Mouse (Mus musculus) frontal cortex, postnatal 36 days (tissue): ENCODE results near the gene Gm20388.
"Not testable (repeated sequence)": the region's sequence is repeated elsewhere in the genome, so short reads cannot be mapped to it uniquely, and the experiment has no call there.

Experiments
- DNase-seq, 2 experiments: peaks; one replicate each; pipeline ENCODE4 v3.0.0; 2022; ENCODE audit warnings: low spot score in 2 of 2

The Gm20388 gene

DNA sequence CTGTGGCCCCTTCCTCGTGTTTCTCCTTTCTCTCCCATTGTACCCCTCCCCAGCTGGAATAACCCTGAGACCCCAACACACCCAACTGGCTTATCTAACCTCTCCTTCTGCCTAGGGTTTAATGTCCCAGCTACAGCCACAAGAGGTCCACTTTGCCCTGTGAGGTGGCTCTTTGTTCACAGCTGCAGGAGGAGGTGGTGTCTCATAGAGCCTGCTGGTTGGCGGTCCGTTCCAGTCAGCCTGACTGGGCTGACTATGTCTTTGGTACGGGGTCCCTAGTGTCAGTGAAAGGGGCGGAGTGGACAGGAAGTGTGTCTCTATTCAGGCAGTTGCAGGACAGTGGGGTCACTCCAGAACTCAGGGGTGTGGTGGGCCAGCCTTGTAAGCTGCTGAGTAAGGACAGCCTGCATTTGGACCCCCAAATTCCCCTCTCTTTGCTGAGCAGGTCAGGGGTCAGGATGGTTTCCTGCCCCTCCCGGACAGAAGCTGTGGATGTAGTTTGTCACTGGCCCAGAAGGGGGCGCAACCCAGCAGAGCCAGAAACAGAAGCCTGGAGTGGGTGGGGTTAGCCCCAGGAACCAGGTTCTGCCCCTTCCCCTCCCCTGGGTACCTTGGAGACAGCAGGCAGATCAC lies 453.6 kb downstream of the Gm20388 start:
- DNase-seq, result no peak

DNA sequence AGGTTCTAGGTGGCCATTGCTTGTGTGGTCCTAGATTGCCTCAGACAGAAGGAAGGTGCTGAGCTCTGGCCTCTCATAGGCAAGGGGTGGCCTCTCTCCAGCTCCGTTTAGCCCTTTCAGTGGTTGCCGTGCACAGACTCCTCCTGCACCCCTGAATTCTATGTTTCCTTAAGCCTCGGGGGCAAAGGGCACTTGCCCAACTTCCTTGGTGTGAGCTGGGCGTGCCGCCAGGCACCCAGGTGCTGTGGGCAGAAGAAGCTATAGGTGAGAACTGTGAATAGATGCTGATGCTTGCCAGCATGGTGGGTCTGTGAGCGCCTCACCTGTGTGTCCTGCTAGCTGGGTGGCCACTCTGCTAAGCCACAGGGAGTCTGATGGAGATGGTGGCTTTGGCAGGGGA lies 456.2 kb downstream of the Gm20388 start:
- no peak for DNase-seq

DNA sequence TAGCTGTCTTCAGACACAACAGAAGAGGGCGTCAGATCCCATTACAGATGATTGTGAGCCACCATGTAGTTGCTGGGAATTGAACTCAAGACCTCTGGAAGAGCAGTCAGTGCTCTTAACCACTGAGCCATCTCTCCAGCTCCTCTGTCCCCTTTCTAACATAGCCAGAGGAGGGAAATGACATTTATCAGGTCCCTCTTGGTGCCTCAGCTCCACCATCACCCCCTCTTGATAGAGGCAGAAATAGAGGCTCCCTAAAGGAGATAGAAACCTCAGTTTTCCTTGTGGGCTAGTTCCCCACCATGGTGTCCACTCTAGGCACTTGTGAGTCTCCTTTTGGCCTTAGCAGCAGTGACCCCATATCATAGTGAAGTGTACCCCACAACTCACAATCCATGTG lies 457.6 kb downstream of the Gm20388 start:
- DNase-seq, result not testable (repeated sequence)

DNA sequence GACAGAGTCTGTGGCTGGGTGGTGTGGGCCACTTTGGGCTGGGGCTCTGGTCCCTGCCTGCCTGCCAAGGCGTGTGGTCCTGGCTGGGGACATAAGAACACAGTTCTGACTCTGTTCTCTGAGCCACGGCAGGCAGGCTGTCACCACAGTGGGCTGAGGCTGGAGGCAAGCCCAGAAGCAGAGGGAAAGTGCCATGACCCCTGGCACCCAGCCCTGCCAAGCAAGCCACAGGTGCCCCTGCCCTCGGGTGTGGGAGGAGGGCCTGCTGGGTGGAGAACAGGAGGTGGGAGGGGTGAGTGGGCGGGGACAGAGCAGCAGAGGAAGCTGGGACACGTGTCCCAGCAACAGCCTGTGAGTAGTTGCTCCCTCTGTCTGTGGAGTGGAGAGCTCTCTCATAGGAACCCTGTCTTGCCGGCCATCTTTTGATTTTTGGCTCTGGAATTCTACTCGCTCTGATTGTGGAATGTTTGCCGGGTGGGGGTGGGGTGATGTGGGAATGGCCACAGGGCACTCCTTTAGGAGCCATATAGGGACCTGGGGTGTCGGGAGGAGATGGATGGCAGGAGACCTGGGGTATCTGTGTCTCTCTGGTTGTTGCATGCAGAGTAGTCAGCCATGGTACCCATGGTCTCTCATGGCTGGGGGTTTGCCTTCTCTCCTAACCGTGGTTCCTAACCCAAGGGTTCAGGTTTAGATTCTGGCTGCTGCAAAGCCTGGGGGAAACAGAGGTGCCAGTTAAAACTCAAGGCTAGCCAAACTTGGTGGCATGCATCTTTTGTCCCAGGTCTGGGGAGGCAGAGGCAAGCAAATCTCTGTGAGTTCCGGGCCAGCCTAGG lies 458.4 kb downstream of the Gm20388 start:
- DNase-seq, result peak; percentile 74 to 76

DNA sequence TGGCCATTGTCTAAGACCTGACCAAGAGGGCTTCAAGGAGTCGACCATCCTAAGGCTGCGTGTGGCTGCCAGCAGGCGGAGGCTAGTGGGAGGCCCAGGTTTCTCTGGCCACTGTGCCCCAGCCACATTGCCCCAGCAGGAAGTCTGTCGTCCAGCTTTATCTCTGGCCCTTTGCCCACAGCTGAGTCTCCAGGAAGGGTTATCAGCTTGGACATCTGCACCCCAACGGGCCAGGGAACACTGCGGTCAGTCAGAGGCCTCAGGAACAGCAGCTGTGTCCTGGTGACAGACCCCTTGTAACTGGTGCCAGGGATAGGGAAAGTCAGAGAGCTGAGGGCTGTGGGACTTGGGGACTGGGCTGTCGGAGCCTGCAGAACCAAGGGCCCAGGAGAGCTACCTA lies 459.3 kb downstream of the Gm20388 start:
- no peak for DNase-seq

DNA sequence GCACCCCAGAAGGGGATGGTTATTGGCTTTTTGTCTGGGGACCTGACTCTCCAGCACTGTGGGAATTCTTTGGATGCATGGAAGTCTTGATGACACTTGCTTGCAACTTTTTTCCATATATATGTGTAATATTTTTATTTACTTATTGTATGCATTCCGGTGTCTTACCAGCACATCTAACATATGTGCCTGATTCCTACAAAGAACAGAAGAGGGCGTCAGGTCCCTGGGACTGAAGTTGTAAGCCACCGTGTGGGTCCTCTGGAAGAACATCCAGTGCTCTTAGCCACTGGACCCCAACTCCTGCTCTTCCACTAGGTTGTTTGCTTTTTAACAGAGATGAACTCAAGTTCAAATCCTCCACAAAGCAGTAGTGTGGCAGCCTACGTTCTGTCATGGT lies 459.8 kb downstream of the Gm20388 start:
- no peak for DNase-seq

DNA sequence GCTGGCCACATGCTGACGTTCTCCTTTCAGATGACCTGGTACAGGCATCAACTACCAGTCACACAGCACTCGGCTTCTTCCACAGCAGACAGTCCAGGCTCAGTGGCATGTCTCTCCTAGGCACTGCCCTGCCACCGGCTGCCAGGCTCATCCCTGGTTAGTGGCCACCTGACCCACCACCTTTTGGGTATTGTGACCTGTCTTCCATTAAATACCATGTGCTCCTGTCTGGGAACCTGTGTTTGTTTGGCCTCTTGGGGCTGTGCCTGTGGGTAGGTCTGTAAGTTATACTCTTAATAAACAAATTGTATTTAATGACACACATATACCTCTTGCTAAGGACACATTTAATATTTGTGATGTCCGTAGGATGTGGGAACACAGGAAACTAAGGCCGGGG lies 460.5 kb downstream of the Gm20388 start:
- no peak for DNase-seq

DNA sequence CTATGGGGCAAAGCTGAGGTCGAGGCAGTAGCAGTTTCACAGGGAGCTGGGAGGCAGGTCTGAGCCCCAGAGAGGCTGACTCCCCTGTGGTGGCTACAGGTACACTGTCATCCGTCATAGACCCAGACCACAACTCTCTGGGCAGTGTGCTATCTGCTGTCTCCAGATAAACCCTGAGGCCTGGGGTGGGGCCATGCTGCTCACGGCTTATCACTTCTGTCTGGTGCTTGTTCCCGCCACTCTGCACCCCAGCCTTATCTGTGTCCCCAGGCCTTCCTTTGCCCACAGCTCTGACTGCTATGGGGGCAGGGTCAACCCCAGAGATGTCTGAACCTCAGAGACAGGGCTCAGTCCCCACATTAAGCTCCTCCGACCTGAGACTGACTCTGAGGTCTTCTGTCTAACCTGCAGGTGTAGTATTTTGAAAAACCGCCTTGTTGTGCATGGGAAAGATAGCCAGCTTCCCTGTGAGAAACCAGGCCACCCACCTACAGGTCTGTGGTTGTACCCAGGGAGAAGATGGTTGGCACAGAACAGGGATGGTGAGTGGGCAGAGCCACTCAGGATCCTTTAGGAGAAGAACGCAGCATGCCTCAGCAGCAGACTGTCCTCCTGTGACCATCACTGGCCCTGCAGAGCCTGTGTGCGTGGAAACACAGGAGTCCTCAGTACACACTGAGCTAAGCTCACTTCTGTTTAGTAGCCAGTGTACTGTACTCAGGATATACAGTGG lies 461.2 kb downstream of the Gm20388 start:
- peak; percentile 31 to 61 for DNase-seq

DNA sequence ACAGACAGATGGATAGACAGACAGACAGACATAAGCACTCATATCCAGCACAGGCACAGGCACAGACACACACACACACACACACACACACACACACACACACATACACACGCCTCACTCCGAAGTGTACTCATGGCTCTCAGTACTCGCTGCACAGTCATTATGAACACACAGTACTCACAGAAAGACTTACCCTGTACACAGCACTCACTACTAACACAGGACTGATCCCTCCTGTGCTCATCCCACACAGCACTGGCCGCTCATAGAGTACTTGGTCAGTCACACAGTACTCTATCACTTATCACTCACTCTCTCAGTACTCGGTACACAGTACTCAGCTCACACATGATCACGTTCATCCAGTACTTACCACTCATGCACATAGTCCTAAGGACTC lies 462.0 kb downstream of the Gm20388 start:
- no peak for DNase-seq

DNA sequence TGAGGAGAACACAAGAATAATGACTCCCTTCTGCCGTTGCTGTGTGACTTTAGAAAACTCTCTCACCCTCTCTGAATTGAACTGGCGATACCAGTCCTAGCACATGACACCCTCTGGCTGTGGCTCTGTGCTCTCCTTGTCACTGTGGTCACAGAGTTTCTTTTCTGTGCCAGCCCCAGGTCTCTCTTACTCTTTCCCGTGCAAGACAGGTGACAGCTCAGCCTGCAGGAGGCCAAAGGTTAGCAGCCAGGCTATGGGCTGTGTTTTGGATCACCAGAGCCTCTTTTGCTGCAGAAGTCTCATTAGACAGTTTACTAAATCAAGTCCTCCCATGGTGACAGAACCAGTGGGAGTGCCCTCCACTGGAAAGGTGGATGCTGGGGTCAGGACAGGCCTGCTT lies 463.0 kb downstream of the Gm20388 start:
- no peak for DNase-seq

DNA sequence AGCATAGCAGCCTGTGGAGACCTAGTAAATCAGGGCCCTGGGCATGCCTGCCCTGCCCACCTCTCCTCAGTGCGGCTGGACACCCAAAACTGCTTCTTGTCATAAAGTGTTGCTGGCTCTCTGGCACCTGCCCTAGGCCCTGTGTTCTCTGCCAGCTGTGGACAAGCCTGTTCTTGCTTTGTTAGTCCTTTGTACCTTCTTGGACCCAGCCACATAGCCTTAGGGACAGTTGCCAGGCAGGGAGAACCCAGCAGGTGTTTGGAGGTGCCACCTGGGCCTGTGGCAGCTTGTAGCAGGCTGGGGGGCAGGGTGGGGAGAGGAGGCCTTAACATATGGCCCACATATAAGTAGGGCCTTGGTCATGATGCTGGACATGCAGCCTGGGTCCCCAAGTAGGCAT lies 463.4 kb downstream of the Gm20388 start:
- DNase-seq, result no peak

DNA sequence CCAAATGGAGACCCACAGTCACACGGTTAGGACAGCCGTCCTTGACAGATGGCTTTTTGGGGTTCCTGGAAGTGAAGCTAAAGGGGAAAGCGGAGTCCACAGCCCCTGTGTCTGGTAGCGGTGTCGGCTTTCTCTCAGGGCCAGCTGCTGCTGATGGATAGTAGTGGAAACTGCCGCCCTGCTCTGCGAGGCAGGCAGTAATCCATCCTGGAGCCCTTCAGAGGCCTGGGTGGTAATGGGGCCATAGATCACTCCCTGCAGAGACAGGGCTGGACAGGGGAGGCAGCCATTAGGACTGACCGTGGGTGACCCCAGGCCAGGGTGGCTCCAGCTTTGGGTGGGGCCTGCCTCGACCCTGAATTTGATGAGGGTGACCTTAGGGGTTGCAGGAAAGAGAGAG lies 463.9 kb downstream of the Gm20388 start:
- no peak for DNase-seq

DNA sequence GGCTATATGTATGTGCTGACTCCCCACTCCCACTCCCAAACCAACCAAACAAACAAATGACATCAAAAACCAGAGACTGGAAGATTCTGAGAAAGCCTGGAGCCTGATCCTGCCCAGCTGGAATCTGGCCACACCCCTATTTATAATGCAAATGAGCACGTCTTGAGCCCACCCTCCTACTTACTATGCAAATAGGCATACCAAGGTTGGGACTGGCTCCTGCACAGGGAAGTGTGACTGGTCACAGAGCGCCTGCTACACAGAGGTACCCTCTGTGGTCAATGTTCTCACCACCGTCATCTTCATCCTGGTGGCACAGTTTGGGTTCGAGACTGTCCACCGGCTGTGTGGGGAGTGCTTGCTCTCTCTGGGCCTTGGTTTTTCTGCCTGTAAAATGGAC lies 464.5 kb downstream of the Gm20388 start:
- no peak for DNase-seq

DNA sequence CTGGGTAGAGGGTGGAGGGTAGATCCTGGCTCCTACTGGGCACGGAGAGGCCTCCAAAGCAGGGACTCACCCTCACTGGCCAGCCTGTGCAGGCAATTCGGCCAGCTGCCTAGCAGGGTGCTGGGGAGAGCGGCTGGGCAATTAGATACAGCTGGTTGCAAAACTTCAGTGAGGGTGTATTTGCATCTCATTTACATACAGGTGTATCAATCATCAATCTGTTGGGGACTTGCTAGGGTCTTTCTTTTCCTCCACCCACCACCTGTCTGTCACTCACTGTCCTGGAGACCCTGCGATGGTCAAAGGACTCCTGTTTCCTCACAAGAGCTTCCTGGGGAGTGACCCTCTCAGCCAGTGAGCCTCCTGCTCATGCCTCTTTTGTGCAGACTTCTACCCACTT lies 465.6 kb downstream of the Gm20388 start:
- DNase-seq, result no peak

DNA sequence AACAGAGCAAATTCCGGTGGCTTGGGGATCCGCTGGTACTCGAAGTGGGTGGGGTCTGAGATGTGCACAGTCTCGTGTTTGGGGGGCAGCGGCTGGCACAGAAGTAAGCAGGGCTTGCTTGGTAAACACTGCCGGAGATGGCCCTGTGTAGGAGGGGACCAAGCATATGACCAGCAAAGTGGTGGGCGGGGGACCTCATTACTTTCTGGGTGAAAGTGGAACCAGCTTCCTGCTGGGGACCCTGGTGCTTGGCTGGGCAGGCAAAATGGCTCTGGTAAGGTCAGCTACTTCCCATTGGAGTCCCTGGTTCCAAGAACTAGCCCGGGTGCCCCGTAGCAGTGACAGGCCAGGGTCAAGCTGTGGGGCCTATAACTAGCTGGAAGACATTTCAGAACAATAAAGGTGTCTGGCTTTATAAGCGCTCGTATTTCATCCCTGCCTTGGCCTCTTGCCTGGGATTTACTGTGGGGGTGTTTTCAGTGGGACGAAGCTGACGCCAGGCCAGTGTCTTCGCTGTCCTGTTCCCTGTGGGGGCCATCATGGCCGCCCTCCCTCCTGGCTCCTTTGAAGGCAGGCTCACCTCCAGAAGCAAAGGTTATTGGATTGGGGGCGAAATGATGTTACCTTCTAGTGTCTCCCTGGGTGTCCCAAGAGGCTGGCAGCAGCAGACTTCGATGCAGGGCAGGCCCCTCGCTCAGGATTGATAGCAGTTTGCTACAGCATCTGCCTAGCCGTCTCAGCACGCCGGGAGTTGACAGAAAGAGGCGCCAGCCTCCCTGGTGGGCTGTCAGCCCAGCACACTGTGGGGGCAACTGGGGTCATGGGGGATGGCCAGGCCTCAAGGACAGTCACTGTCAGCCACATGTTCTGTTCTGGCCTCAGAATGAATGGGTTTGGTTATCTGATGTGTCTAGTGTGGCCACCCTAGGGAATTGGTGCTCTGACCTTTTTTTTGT lies 466.5 kb downstream of the Gm20388 start:
- DNase-seq, result no peak

DNA sequence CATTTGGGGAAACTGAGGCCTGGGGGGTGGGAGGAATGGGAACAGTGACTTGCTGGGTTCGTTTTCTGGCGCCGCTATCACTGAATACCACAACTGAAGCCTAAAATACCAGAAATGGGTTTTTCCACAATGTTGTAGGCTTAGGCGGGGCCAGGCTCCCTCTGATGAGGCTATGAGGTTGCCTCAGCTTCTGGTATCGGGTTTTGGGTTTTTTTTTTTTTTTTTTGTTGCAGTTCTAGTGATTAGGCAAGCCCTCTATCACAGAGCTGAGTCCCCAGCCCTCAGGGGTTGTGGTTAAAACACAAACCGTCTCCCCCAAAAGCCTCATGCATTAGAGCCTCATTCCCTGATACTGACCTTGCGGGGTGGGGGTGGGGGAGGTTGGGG lies 467.2 kb downstream of the Gm20388 start:
- DNase-seq, result no peak

DNA sequence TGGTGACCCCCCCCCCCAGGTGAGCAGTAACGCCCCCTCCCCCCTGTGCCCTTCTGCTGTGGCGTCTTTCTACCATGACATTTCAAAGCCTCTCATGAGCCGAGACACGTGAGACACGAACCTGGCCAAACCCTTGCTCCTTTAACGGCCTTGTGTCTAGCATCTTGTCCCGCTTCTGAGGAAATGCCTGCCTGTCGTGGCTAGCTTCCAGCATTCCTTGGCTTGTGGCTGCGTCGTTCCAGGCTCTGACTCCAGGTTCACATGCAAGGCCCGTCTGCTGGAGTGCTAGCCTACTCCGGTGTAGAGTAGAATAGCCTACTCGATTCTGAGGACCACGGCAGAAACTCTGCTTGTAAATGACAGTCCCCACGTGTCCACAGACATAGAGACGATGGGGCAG lies 467.7 kb downstream of the Gm20388 start:
- no peak for DNase-seq

DNA sequence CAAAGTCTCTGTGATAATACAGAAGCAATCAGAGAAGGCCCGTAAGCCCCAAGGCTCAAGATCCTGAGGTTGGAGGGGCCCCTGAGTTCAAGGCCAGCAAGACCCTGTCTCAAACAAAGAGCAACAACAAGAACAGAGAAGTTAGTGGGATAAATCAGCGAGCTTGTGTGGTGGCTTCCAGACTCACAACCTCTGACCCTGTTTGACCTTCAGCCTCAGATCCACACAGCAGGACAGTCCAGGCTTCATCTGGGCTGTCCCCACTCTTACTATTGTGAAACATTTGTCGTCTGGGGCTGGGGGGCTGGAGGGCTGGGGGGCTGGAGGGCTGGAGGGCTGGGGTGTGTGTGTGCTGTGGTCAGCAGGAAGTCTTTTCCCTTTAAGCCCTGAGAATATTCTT lies 468.4 kb downstream of the Gm20388 start:
- no peak for DNase-seq

DNA sequence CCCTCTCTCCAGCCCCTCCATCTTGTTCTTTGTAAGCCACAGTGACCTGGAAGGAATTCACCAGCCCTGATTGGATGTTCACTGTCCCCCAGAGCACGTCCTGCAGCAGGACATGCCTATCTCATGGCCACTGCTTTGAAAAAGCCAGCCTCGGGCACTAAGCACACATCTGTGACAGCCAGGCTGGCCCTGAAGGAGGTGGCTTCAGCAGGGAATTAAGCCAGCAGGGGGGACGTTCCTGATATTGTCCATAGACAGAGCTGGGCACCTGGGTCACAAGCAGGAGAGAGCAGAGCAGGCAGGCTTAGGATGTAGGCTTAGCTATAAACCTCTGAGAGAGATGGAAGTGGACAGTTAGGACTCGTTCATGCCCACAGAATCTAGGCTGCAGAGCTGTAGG lies 471.2 kb downstream of the Gm20388 start:
- no peak for DNase-seq

DNA sequence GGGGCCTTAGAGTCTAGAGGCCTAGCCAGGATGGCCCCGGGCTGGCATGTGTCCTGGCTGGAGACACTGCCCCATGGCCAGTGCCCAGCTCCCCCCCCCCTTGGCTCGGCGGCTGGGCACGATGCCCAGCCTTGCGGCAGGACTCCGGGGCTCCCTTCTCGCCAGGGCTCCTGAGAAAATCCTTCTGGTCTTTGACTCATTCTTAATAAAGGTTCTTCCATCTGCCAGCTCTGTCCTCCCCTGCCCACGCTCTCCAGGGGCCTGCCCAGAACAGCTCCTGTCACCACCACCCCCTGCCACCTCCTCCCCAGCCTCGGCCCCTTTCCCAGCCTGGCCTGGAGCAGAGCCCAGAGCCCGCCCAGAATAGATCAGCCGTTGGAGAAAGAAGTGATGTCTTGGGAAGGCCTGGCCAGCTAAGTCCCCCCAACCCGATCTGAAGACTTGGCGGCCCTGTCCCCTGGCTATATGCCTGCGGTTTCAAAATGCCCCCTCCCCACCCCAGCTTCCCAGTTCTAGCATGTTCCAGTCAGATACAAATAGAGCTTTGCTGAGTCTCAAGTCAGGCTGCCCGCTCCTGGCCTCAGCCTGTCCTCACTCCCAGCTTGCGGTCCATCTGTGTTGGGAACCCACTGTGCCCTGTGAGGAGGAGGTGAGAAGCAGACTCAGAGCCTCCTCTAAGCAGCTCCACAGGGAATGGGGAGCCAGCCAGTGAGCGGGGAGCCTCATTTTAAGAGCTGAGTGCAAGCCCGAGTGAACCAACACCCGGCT lies 472.0 kb downstream of the Gm20388 start:
- peak; percentile 93 to 96 for DNase-seq

DNA sequence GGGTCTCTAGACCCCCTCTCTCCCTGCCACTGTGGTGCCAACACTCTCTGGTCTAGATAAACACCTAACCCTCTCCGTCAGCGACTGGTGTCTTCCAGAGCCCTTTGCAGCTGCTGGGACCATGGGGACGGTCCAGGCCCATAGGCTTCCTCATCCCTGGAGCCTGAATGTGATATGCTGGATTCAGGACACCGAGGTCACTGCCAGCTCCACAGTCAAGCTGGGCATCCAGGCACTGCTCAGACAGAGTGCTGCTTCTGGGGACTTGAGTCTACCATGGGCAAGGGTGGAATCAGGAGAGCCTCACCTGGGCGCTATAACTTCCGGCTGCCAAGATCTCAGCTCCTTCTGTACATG lies 472.5 kb downstream of the Gm20388 start:
- DNase-seq, result no peak
